Mouse (Mus musculus) liver, adult 2 months (tissue): ENCODE data around the gene Tanc2.

ENCODE experiments used
- CTCF ChIP-seq: fragments of 200-500 bp; IDR thresholded peaks from 2 replicates; pipeline ENCODE4 v1.5.1; 2011; ENCODE audit warnings: low read depth, low read length, control low read depth
- POLR2A ChIP-seq: fragments of 200-500 bp; IDR thresholded peaks from 2 replicates; pipeline ENCODE4 v1.6.1; 2011; ENCODE audit warnings: low read length, control low read depth; ENCODE audit not compliant: insufficient read depth; ENCODE audit errors: extremely low read depth

- no peak for TF ChIP-seq POLR2A
- TF ChIP-seq CTCF = no peak
Measured at GRCm38 (mm10) chr11:105941973-105942372, 352.2 kb downstream of the Tanc2 start.
